Mouse (Mus musculus) cerebellum, adult 2 months (tissue): Measurements from ENCODE around the gene Ptges2.

Source experiments
- CTCF ChIP-seq: fragments of 200-500 bp; IDR thresholded peaks from 2 replicates; pipeline ENCODE4 v1.5.1; 2011; ENCODE audit warnings: low read depth, mild to moderate bottlenecking, control low read depth, low read length, moderate library complexity, borderline replicate concordance; ENCODE audit not compliant: insufficient read depth
- POLR2A ChIP-seq: fragments of 200-500 bp; IDR thresholded peaks from 2 replicates; pipeline ENCODE4 v1.6.1; 2011; ENCODE audit warnings: low read length, control low read depth, borderline replicate concordance; ENCODE audit not compliant: insufficient read depth

DNA sequence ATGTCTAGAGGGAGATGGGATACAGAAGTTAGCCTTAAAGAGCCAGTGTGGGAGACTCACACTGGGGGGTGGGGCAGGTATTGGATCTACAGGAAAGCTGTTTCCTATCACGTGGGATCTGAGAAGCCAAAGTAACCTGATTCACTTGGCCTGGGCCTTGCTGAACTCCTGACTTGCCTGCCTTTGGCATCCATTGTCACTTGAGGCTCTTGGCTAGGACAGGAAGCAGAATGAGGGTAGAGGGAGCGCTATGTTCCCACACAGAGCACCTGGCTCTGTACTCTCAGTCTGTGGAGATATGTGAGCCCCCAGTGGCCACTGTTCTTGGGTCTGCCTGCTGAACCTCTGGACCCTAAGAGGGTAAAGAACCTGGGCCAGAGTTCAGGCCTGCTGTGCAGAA is 20.9 kb downstream of the Ptges2 start:
- TF ChIP-seq POLR2A (no peak), CTCF (no peak)
